Mouse (Mus musculus): ENCODE measurements at regions not wholly inside any gene's neighbourhood (a gene's known extent, or its start where the extent isn't known, plus 50 kb on each side); places are given as distances from the start of the nearest gene placed in this dataset.
A peak's percentile ranks its signal among the peaks of the same experiment; 100 is the strongest.

- DNase-seq (ENCODE audit: low spot score) (no peak), ATAC-seq (replicated peaks; ENCODE audit: insufficient number of reproducible peaks, low FRiP score, low TSS enrichment, low read depth) (no peak)
- no peaks in the 10 kb centered on the region for H3K9me3 ChIP-seq (replicated peaks; ENCODE audit: control insufficient read depth, low read length)
- no peak overlapping the region for H3K4me3 ChIP-seq (ENCODE audit: low read depth, low read length)
- 91% methylated on average over 1 of the region's 1 CpGs for WGBS
- H3K4me1 ChIP-seq (ENCODE audit: control insufficient read depth, insufficient read depth, low read length) = no peaks in the 10 kb centered on the region
- no peaks in the 10 kb centered on the region for H3K27me3 ChIP-seq (ENCODE audit: control insufficient read depth, insufficient read depth, low read length)
- H3K36me3 ChIP-seq (replicated peaks; ENCODE audit: control insufficient read depth, insufficient read depth, low read depth, low read length) = no peaks in the 10 kb centered on the region
- no peak overlapping the region for H3K4me2 ChIP-seq (ENCODE audit: low read depth, low read length)
- no peak overlapping the region for H3K9ac ChIP-seq (replicated peaks; ENCODE audit: low read length)
- no peak overlapping the region for H3K27ac ChIP-seq (replicated peaks; ENCODE audit: low read depth, low read length)
These were observed 1418.7 kb downstream of the Cdh11 start for GRCm38 (mm10) chr8:101366722-101367121.

- no peaks in the 10 kb centered on the region for H3K9me3 ChIP-seq (replicated peaks; ENCODE audit: control insufficient read depth, low read length)
- no peaks in the 10 kb centered on the region for H3K36me3 ChIP-seq (replicated peaks; ENCODE audit: control insufficient read depth, insufficient read depth, low read depth, low read length)
- H3K4me3 ChIP-seq (ENCODE audit: low read depth, low read length) = no peak overlapping the region
- H3K27ac ChIP-seq (replicated peaks; ENCODE audit: low read depth, low read length) = no peak overlapping the region
- H3K4me2 ChIP-seq (ENCODE audit: low read depth, low read length) = no peak overlapping the region
- H3K27me3 ChIP-seq (ENCODE audit: control insufficient read depth, insufficient read depth, low read length) = no peaks in the 10 kb centered on the region
- no peak for DNase-seq (ENCODE audit: low spot score)
- H3K9ac ChIP-seq (replicated peaks; ENCODE audit: low read length) = no peak overlapping the region
- WGBS = 83% methylated on average over 5 of the region's 5 CpGs
- ATAC-seq (replicated peaks; ENCODE audit: insufficient number of reproducible peaks, low FRiP score, low TSS enrichment, low read depth) = no peak
- no peaks in the 10 kb centered on the region for H3K4me1 ChIP-seq (ENCODE audit: control insufficient read depth, insufficient read depth, low read length)
These were observed 1434.6 kb downstream of the Cdh11 start for GRCm38 (mm10) chr8:101350848-101351247.

GRCm38 (mm10) chr8:101349736-101350135 lies 1435.7 kb downstream of the Cdh11 start:
- ATAC-seq (replicated peaks; ENCODE audit: insufficient number of reproducible peaks, low FRiP score, low TSS enrichment, low read depth) = no peak
- whole genome bisulfite sequencing = 79% methylated on average over 1 of the region's 1 CpGs

GRCm38 (mm10) chr8:101329290-101329689 lies 1456.2 kb downstream of the Cdh11 start:
- H3K36me3 ChIP-seq (replicated peaks; ENCODE audit: control insufficient read depth, insufficient read depth, low read depth, low read length) = no peaks in the 10 kb centered on the region
- H3K4me3 ChIP-seq (ENCODE audit: low read depth, low read length) = no peak overlapping the region
- no peaks in the 10 kb centered on the region for H3K9me3 ChIP-seq (replicated peaks; ENCODE audit: control insufficient read depth, low read length)
- WGBS = 18% methylated on average over 2 of the region's 2 CpGs
- H3K4me1 ChIP-seq (ENCODE audit: control insufficient read depth, insufficient read depth, low read length) = no peaks in the 10 kb centered on the region
- H3K4me2 ChIP-seq (ENCODE audit: low read depth, low read length) = no peak overlapping the region
- H3K9ac ChIP-seq (replicated peaks; ENCODE audit: low read length) = no peak overlapping the region
- H3K27me3 ChIP-seq (ENCODE audit: control insufficient read depth, insufficient read depth, low read length) = no peaks in the 10 kb centered on the region
- H3K27ac ChIP-seq (replicated peaks; ENCODE audit: low read depth, low read length) = no peak overlapping the region
- DNase-seq (ENCODE audit: low spot score) (peak; percentile 50), ATAC-seq (replicated peaks; ENCODE audit: insufficient number of reproducible peaks, low FRiP score, low TSS enrichment, low read depth) (no peak)

More at GRCm38 (mm10) chr8:101349736-101350135, 1435.7 kb downstream of the Cdh11 start:
- no peak overlapping the region for H3K4me3 ChIP-seq (ENCODE audit: low read depth, low read length)
- DNase-seq (ENCODE audit: low spot score) = no peak
- no peaks in the 10 kb centered on the region for H3K9me3 ChIP-seq (replicated peaks; ENCODE audit: control insufficient read depth, low read length)
- no peaks in the 10 kb centered on the region for H3K27me3 ChIP-seq (ENCODE audit: control insufficient read depth, insufficient read depth, low read length)
- no peaks in the 10 kb centered on the region for H3K36me3 ChIP-seq (replicated peaks; ENCODE audit: control insufficient read depth, insufficient read depth, low read depth, low read length)
- no peak overlapping the region for H3K27ac ChIP-seq (replicated peaks; ENCODE audit: low read depth, low read length)
- H3K9ac ChIP-seq (replicated peaks; ENCODE audit: low read length) = no peak overlapping the region
- no peak overlapping the region for H3K4me2 ChIP-seq (ENCODE audit: low read depth, low read length)
- no peaks in the 10 kb centered on the region for H3K4me1 ChIP-seq (ENCODE audit: control insufficient read depth, insufficient read depth, low read length)

- Histone ChIP-seq H3K4me1 (ENCODE audit: control insufficient read depth, insufficient read depth, low read length) (no peaks in the 10 kb centered on the region), H3K9me3 (replicated peaks; ENCODE audit: control insufficient read depth, low read length) (no peaks in the 10 kb centered on the region), H3K36me3 (replicated peaks; ENCODE audit: control insufficient read depth, insufficient read depth, low read depth, low read length) (no peaks in the 10 kb centered on the region), H3K27ac (replicated peaks; ENCODE audit: low read depth, low read length) (no peak overlapping the region), H3K27me3 (ENCODE audit: control insufficient read depth, insufficient read depth, low read length) (no peaks in the 10 kb centered on the region), H3K9ac (replicated peaks; ENCODE audit: low read length) (no peak overlapping the region), H3K4me2 (ENCODE audit: low read depth, low read length) (no peak overlapping the region), H3K4me3 (ENCODE audit: low read depth, low read length) (no peak overlapping the region)
- WGBS = 58% methylated on average over 4 of the region's 4 CpGs
- DNase-seq (ENCODE audit: low spot score) (peak; percentile 4), ATAC-seq (replicated peaks; ENCODE audit: insufficient number of reproducible peaks, low FRiP score, low TSS enrichment, low read depth) (no peak)
These were observed 1456.7 kb downstream of the Cdh11 start for GRCm38 (mm10) chr8:101328780-101329179.

- Histone ChIP-seq H3K9me3 (replicated peaks; ENCODE audit: control insufficient read depth, low read length) (no peaks in the 10 kb centered on the region), H3K4me1 (ENCODE audit: control insufficient read depth, insufficient read depth, low read length) (no peaks in the 10 kb centered on the region), H3K36me3 (replicated peaks; ENCODE audit: control insufficient read depth, insufficient read depth, low read depth, low read length) (no peaks in the 10 kb centered on the region), H3K9ac (replicated peaks; ENCODE audit: low read length) (no peak overlapping the region), H3K4me3 (ENCODE audit: low read depth, low read length) (no peak overlapping the region), H3K27me3 (ENCODE audit: control insufficient read depth, insufficient read depth, low read length) (no peaks in the 10 kb centered on the region), H3K27ac (replicated peaks; ENCODE audit: low read depth, low read length) (no peak overlapping the region), H3K4me2 (ENCODE audit: low read depth, low read length) (no peak overlapping the region)
- WGBS = 77% methylated on average over 2 of the region's 2 CpGs
- no peak for DNase-seq (ENCODE audit: low spot score)
- ATAC-seq (replicated peaks; ENCODE audit: insufficient number of reproducible peaks, low FRiP score, low TSS enrichment, low read depth) = no peak
These were observed 1486.9 kb downstream of the Cdh11 start for GRCm38 (mm10) chr8:101298571-101298970.

GRCm38 (mm10) chr8:101290031-101290430 lies 1495.4 kb downstream of the Cdh11 start:
- 78% methylated on average over 2 of the region's 2 CpGs for WGBS
- H3K4me1 ChIP-seq (ENCODE audit: control insufficient read depth, insufficient read depth, low read length) = no peaks in the 10 kb centered on the region

GRCm38 (mm10) chr8:101242632-101243031 lies 1542.8 kb downstream of the Cdh11 start:
- H3K4me2 ChIP-seq (ENCODE audit: low read depth, low read length) = no peak overlapping the region
- H3K4me3 ChIP-seq (ENCODE audit: low read depth, low read length) = no peak overlapping the region
- DNase-seq (ENCODE audit: low spot score) (no peak), ATAC-seq (replicated peaks; ENCODE audit: insufficient number of reproducible peaks, low FRiP score, low TSS enrichment, low read depth) (no peak)
- no peak overlapping the region for H3K9ac ChIP-seq (replicated peaks; ENCODE audit: low read length)
- no peaks in the 10 kb centered on the region for H3K9me3 ChIP-seq (replicated peaks; ENCODE audit: control insufficient read depth, low read length)
- no peak overlapping the region for H3K27ac ChIP-seq (replicated peaks; ENCODE audit: low read depth, low read length)
- no peaks in the 10 kb centered on the region for H3K4me1 ChIP-seq (ENCODE audit: control insufficient read depth, insufficient read depth, low read length)
- 85% methylated on average over 2 of the region's 2 CpGs for WGBS
- no peaks in the 10 kb centered on the region for H3K36me3 ChIP-seq (replicated peaks; ENCODE audit: control insufficient read depth, insufficient read depth, low read depth, low read length)
- no peaks in the 10 kb centered on the region for H3K27me3 ChIP-seq (ENCODE audit: control insufficient read depth, insufficient read depth, low read length)

More at GRCm38 (mm10) chr8:101290031-101290430, 1495.4 kb downstream of the Cdh11 start:
- Histone ChIP-seq H3K9ac (replicated peaks; ENCODE audit: low read length) (no peak overlapping the region), H3K4me2 (ENCODE audit: low read depth, low read length) (no peak overlapping the region), H3K9me3 (replicated peaks; ENCODE audit: control insufficient read depth, low read length) (no peaks in the 10 kb centered on the region), H3K27me3 (ENCODE audit: control insufficient read depth, insufficient read depth, low read length) (no peaks in the 10 kb centered on the region), H3K36me3 (replicated peaks; ENCODE audit: control insufficient read depth, insufficient read depth, low read depth, low read length) (no peaks in the 10 kb centered on the region), H3K4me3 (ENCODE audit: low read depth, low read length) (no peak overlapping the region), H3K27ac (replicated peaks; ENCODE audit: low read depth, low read length) (no peak overlapping the region)
- ATAC-seq (replicated peaks; ENCODE audit: insufficient number of reproducible peaks, low FRiP score, low TSS enrichment, low read depth) = no peak
- DNase-seq (ENCODE audit: low spot score) = no peak
